Mouse (Mus musculus) thymus, postnatal 14 days (tissue): Measurements from ENCODE around the gene Mrgpra2a.
"Not testable (repeated sequence)": the region's sequence is repeated elsewhere in the genome, so short reads cannot be mapped to it uniquely, and the experiment has no call there.

Source experiments
- DNase-seq: peaks from one replicate; pipeline ENCODE4 v3.0.0; 2021

Gene Mrgpra2a

DNA sequence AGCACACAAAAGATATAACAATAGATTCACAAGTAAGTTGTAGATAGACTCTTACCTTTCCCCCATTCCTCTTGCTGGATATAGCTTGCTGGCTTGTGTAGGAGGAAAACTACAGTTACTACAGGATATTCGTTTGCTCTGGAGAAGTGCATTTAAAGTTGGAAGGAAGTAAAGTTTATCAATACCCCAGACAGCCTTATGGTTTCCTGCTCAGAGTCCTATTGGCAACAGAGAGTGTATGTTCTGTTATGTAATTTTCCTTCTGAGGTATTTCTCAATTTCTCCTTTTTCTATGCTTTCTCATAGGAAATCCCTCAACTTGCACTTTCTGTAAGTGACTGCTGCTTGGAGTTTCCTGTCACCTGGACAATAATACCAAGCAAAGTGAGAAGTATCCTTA, at the start of gene Mrgpra2a:
TSS of gene Mrgpra2a (minus strand) at position 125 of the 400 bp plus-strand sequence.
- DNase-seq, result not testable (repeated sequence)

DNA sequence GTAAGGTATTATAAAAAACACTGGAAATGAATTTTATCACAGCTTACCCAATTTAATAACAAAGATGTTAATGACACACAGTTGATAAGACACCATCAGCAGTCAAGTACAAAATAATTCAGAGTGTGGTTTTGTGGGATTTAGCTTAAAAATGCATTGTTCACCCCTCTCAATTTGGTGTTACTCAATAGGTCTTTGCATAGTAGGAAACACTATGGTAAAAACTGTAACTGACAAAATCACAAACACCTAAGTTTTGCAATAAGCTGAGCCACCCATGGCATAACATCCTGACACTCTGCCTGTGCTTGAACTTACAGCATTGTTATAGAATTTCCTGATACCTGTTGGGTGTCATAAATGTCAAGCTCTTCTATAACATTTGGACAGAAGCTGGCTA, 39.3 kb upstream of the Mrgpra2a start:
- not testable (repeated sequence) for DNase-seq

DNA sequence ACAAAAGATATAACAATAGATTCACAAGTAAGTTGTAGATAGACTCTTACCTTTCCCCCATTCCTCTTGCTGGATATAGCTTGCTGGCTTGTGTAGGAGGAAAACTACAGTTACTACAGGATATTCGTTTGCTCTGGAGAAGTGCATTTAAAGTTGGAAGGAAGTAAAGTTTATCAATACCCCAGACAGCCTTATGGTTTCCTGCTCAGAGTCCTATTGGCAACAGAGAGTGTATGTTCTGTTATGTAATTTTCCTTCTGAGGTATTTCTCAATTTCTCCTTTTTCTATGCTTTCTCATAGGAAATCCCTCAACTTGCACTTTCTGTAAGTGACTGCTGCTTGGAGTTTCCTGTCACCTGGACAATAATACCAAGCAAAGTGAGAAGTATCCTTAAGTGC, 37.5 kb upstream of the Mrgpra2a start:
- not testable (repeated sequence) for DNase-seq

DNA sequence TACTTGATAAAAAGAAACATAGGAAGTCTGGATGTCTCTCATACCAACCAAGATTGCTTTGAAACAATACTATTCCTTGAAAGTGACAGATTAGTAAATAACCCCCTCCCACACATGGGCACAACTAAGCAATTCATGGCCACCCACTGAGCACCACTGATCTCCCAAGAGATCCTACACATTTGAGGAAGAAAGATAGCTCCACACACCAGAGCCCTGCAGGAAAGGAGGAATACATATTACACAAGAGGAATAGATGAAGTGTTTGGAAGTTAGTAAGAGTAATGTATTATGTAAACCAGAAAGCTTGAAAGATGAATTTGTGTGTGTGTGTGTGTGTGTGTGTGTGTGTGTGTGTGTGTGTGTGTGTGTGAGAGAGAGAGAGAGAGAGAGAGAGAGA, 31.2 kb upstream of the Mrgpra2a start:
- not testable (repeated sequence) for DNase-seq

DNA sequence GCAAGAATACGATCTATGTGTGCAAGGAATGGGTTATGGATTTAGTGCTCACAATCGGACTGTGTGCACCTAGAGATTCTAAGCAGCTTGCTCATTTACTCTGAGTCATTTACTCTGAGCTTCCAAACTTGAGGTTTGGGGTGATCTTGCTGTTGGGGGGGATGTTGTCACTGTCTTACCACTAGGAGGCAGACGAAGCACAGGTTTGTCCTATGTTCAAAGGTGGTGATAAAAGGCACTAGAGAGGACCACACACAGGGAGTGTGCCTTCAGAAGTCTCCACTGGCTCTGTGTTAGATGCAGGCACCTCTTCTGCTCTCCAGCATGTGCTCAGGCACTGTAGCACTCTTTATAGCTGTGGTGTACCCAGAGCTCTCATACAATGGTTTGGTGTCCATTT, 22.0 kb upstream of the Mrgpra2a start:
- not testable (repeated sequence) for DNase-seq

DNA sequence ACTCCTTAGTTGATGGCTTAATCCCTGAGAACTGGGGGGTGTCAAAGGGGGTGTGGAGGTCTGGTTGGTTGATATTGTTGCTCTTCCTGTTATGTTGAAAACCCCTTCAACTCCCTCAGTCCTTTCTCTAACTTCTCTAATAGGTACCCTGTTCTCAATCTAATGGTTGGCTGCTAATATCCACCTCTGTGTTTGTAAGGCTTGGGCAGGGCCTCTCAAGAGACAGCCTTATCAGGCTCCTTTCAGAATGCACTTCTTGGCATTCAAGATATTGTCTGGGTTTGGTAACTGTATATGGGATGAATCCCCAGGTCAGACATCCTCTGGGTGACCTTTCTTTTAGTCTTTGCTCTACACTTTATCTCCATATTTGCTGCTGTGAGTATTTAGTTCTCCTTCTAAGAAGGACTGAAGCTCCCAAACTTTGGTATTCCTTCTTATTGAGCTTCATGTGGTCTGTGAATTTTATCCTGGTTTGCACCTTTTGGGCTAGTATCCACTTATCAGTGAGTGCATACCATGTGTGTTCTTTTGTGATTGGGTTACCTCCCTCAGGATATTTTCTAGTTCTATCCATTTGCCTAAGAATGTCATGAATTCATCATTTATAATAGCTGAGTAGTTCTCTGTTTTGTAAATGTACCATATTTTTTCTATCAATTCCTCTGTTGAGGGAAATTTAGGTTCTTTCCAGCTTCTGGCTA, 13.5 kb upstream of the Mrgpra2a start:
- DNase-seq, result not testable (repeated sequence)

DNA sequence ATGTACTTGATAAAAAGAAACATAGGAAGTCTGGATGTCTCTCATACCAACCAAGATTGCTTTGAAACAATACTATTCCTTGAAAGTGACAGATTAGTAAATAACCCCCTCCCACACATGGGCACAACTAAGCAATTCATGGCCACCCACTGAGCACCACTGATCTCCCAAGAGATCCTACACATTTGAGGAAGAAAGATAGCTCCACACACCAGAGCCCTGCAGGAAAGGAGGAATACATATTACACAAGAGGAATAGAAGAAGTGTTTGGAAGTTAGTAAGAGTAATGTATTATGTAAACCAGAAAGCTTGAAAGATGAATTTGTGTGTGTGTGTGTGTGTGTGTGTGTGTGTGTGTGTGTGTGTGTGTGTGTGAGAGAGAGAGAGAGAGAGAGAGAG, 6.2 kb downstream of the Mrgpra2a start:
- not testable (repeated sequence) for DNase-seq

DNA sequence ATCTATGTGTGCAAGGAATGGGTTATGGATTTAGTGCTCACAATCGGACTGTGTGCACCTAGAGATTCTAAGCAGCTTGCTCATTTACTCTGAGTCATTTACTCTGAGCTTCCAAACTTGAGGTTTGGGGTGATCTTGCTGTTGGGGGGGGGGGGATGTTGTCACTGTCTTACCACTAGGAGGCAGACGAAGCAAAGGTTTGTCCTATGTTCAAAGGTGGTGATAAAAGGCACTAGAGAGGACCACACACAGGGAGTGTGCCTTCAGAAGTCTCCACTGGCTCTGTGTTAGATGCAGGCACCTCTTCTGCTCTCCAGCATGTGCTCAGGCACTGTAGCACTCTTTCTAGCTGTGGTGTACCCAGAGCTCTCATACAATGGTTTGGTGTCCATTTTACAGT, 15.5 kb downstream of the Mrgpra2a start:
- not testable (repeated sequence) for DNase-seq

DNA sequence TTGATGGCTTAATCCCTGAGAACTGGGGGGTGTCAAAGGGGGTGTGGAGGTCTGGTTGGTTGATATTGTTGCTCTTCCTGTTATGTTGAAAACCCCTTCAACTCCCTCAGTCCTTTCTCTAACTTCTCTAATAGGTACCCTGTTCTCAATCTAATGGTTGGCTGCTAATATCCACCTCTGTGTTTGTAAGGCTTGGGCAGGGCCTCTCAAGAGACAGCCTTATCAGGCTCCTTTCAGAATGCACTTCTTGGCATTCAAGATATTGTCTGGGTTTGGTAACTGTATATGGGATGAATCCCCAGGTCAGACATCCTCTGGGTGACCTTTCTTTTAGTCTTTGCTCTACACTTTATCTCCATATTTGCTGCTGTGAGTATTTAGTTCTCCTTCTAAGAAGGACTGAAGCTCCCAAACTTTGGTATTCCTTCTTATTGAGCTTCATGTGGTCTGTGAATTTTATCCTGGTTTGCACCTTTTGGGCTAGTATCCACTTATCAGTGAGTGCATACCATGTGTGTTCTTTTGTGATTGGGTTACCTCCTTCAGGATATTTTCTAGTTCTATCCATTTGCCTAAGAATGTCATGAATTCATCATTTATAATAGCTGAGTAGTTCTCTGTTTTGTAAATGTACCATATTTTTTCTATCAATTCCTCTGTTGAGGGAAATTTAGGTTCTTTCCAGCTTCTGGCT, 24.0 kb downstream of the Mrgpra2a start:
- not testable (repeated sequence) for DNase-seq

DNA sequence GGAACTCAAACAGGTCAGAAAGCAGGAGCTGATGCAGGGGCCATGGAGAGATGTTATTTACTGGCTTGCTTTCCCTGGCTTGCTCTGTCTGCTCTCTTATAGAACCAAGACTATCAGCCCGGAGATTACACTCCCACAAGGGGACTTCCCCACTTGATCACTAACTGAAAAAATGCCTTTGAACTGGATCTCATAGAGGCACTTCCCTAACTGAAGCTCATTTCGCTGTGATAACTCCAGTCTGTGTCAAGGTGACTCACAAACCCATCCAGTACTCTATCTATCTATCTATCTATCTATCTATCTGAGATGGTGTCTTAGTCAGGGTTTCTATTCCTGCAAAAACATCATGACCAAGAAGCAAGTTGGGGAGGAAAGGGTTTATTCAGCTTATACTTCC, 41.3 kb downstream of the Mrgpra2a start:
- DNase-seq, result no peak

DNA sequence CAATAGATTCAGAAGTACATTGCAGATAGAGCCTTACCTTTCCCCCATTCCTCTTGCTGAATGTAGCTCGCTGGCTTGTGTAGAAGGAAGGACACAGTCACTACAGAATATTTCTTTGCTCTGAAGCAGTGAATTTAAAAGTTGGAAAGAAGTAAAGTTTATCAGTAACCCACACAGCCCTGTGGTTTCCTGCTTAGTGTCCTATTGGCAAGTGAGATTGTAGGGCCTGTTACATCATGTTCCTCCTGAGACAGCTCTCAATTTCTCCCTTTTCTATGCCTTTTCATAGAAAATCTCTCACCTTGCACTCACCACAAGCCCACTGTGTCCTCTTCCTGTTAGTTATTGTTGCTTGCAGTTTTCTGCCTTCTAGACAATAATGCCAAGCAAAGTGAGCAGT, 42.4 kb downstream of the Mrgpra2a start:
- no peak for DNase-seq

DNA sequence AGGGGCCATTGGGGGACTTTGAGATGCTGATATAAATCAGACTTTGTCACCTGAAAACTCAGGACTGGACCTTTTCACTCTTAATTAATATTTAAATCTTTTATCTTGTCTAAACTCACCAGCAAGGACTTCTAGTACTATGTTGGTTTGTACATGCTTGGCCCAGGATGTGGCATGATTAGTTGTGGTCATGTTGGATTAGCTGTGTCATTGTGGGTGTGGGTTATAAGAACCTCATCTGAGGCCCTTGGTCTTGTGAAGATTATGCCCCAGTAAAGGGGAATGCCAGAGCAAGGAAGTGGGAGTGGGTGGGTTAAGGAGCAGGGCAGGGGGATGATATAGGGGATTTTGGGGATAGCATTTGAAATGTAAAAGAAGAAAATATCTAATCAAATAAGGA, 50.8 kb downstream of the Mrgpra2a start:
- DNase-seq, result no peak
